Comparison of ENCODE assay signal across 29 mouse cellular contexts in the genomic region with DNA sequence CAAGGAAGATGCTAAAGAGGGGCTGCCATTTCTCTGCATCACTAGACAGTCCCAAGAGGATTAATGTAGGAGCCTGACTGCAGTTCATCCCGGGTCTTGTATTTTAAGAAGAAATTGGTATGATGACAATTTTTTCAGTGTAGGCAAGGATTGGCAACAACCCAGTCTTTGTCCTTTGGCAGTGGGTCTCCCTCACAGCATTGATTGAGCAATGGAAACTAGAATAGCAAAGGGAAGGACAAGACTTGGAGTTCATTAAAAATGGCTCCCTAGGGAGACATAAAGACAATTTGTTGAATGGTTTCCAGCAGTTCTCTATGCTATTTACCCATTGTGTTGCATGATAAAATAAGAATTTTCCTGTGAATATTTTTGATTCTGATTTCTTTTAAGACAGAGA. TPM values are rescaled to one million over a fixed set of nuclear protein-coding genes. Genes with fewer than 3 reads are reported as not detected.
"Had no signal": no experiment of that assay in that cellular context is flagged by ENCODE, and none has a peak within 500 bp of the region (broad histone marks: within the 10 kb centered on the region; RNA-seq: fewer than 3 reads in every experiment).

No protein-coding gene starts in this region.

- H3K27ac ChIP-seq: kidney, embryonic 15.5 days; limb, embryonic 10.5 days; limb, embryonic 13.5 days; liver, embryonic 13.5 days; stomach, postnatal 0 days had no signal

- DNase-seq: kidney, postnatal 10 days; kidney, postnatal 4 days; layer of hippocampus, adult 9-11 months; liver; liver, embryonic 13.5 days; lung, adult 2 months; lung, postnatal 14 days; lung, postnatal 4 days; midbrain, embryonic 14.5 days; thymus, adult 2 months; thymus, postnatal 14 days; thymus, postnatal 4 days had no signal

- H3K4me1 ChIP-seq: kidney, embryonic 15.5 days; limb, embryonic 10.5 days; limb, embryonic 13.5 days; liver, embryonic 13.5 days had no signal

- H3K36me3 ChIP-seq: kidney, embryonic 15.5 days; limb, embryonic 10.5 days; limb, embryonic 13.5 days; liver, embryonic 13.5 days had no signal

- H3K27me3 ChIP-seq: kidney, embryonic 15.5 days; limb, embryonic 13.5 days; liver, embryonic 13.5 days had no signal

- H3K4me3 ChIP-seq: kidney, embryonic 15.5 days; limb, embryonic 10.5 days; limb, embryonic 13.5 days; liver, embryonic 13.5 days had no signal

RNA-seq across cellular contexts. Expression of a gene that starts 2.9 kb away (rescaled TPM):
- total RNA-seq: layer of hippocampus, adult 18-20 months; layer of hippocampus, postnatal 25 days; left cerebral cortex, adult 18-20 months; left cerebral cortex, postnatal 25 days; megakaryocyte progenitor cell, adult 5-6 weeks; megakaryocyte-erythroid progenitor cell, adult 5-6 weeks; midbrain, postnatal 0 days had no signal
- polyA plus RNA-seq: kidney, embryonic 15.5 days; limb, embryonic 10.5 days; limb, embryonic 13.5 days; liver, embryonic 13.5 days; liver, embryonic 16.5 days; lung, adult 2 months; lung, embryonic 16.5 days; midbrain, embryonic 11.5 days; midbrain, embryonic 14.5 days; midbrain, postnatal 0 days; neural tube, embryonic 11.5 days; neural tube, embryonic 14.5 days; stomach, embryonic 14.5 days; stomach, postnatal 0 days; thymus, adult 2 months had no signal

RNA-seq across cellular contexts. Expression of a gene that starts 16.8 kb away (rescaled TPM):
- total RNA-seq: layer of hippocampus, adult 18-20 months; layer of hippocampus, postnatal 25 days; left cerebral cortex, adult 18-20 months; left cerebral cortex, postnatal 25 days; megakaryocyte progenitor cell, adult 5-6 weeks; megakaryocyte-erythroid progenitor cell, adult 5-6 weeks; midbrain, postnatal 0 days had no signal
- polyA plus RNA-seq: kidney, embryonic 15.5 days; limb, embryonic 10.5 days; limb, embryonic 13.5 days; liver, embryonic 13.5 days; liver, embryonic 16.5 days; lung, adult 2 months; lung, embryonic 16.5 days; midbrain, embryonic 11.5 days; midbrain, embryonic 14.5 days; midbrain, postnatal 0 days; neural tube, embryonic 11.5 days; neural tube, embryonic 14.5 days; stomach, embryonic 14.5 days; stomach, postnatal 0 days; thymus, adult 2 months had no signal

RNA-seq across cellular contexts. Expression of a gene that starts 23.8 kb away (rescaled TPM):
- total RNA-seq: layer of hippocampus, adult 18-20 months; layer of hippocampus, postnatal 25 days; left cerebral cortex, adult 18-20 months; left cerebral cortex, postnatal 25 days; megakaryocyte progenitor cell, adult 5-6 weeks; megakaryocyte-erythroid progenitor cell, adult 5-6 weeks; midbrain, postnatal 0 days had no signal
- polyA plus RNA-seq: kidney, embryonic 15.5 days; limb, embryonic 10.5 days; limb, embryonic 13.5 days; liver, embryonic 13.5 days; liver, embryonic 16.5 days; lung, adult 2 months; lung, embryonic 16.5 days; midbrain, embryonic 11.5 days; midbrain, embryonic 14.5 days; midbrain, postnatal 0 days; neural tube, embryonic 11.5 days; neural tube, embryonic 14.5 days; stomach, embryonic 14.5 days; stomach, postnatal 0 days; thymus, adult 2 months had no signal

RNA-seq across cellular contexts. Expression of a gene that starts 36.5 kb away (rescaled TPM):
- total RNA-seq: layer of hippocampus, adult 18-20 months; layer of hippocampus, postnatal 25 days; left cerebral cortex, adult 18-20 months; left cerebral cortex, postnatal 25 days; megakaryocyte progenitor cell, adult 5-6 weeks; megakaryocyte-erythroid progenitor cell, adult 5-6 weeks; midbrain, postnatal 0 days had no signal
- polyA plus RNA-seq: kidney, embryonic 15.5 days; limb, embryonic 10.5 days; limb, embryonic 13.5 days; liver, embryonic 13.5 days; liver, embryonic 16.5 days; lung, adult 2 months; lung, embryonic 16.5 days; midbrain, embryonic 11.5 days; midbrain, embryonic 14.5 days; midbrain, postnatal 0 days; neural tube, embryonic 11.5 days; neural tube, embryonic 14.5 days; stomach, embryonic 14.5 days; stomach, postnatal 0 days had no signal
